Mouse (Mus musculus) embryonic facial prominence, embryonic 11.5 days (tissue): ENCODE results near the gene M6pr. TPM values are rescaled to one million over a fixed set of nuclear protein-coding genes. Genes with fewer than 3 reads are reported as not detected.

ENCODE experiments used
- ATAC-seq: fragments of 200-750 bp; cut with Nextera tagmentation; replicated peaks from 2 replicates; pipeline ENCODE4 v1.8.0; 2017; ENCODE audit warnings: low read depth; ENCODE audit not compliant: insufficient number of reproducible peaks, low FRiP score, low TSS enrichment
- DNase-seq: peaks from one replicate; pipeline ENCODE4 v3.0.0-alpha.2; 2015; ENCODE audit warnings: low spot score
- H3K27ac ChIP-seq: fragments of 300-500 bp; sonication (generic); replicated peaks from 2 replicates; pipeline ENCODE4 v1.5.1; 2014; ENCODE audit warnings: mild to moderate bottlenecking, low read depth, low read length, control low read depth
- H3K27me3 ChIP-seq: fragments of 300-500 bp; sonication (generic); 2 replicates; pipeline ENCODE4 v1.6.1; 2014; ENCODE audit warnings: mild to moderate bottlenecking, low read length, moderate library complexity, mixed read lengths; ENCODE audit not compliant: control insufficient read depth, insufficient read depth
- H3K36me3 ChIP-seq: fragments of 300-500 bp; sonication (generic); replicated peaks from 2 replicates; pipeline ENCODE4 v1.6.1; 2014; ENCODE audit warnings: low read depth, mild to moderate bottlenecking, low read length, moderate library complexity, mixed read lengths; ENCODE audit not compliant: control insufficient read depth, insufficient read depth
- H3K4me1 ChIP-seq: fragments of 300-500 bp; sonication (generic); 2 replicates; pipeline ENCODE4 v1.6.1; 2014; ENCODE audit warnings: low read length, mixed read lengths; ENCODE audit not compliant: control insufficient read depth, insufficient read depth
- H3K4me2 ChIP-seq: fragments of 300-500 bp; sonication (generic); 2 replicates; pipeline ENCODE4 v1.6.1; 2014; ENCODE audit warnings: low read depth, mild to moderate bottlenecking, control low read depth, low read length, moderate library complexity
- H3K4me3 ChIP-seq: fragments of 300-500 bp; sonication (generic); 2 replicates; pipeline ENCODE4 v1.5.1; 2014; ENCODE audit warnings: low read depth, low read length, control low read depth
- H3K9ac ChIP-seq: fragments of 300-500 bp; sonication (generic); replicated peaks from 2 replicates; pipeline ENCODE4 v1.6.1; 2014; ENCODE audit warnings: mild to moderate bottlenecking, control low read depth, low read length
- H3K9me3 ChIP-seq: fragments of 300-500 bp; sonication (generic); replicated peaks from 2 replicates; pipeline ENCODE4 v1.6.1; 2016; ENCODE audit warnings: mild to moderate bottlenecking, low read length, inconsistent platforms, mixed read lengths; ENCODE audit not compliant: control insufficient read depth
- whole genome bisulfite sequencing: fragments of 180-500 bp; shearing (Covaris S2); extraction: QIAGEN DNeasy Blood & Tissue Kit; methylation state at CpG from one replicate; pipeline ENCODE4 v1.1.7; 2014; 5-methylcytosine and 5-hydroxymethylcytosine counted together
- polyA plus RNA-seq: library from polyadenylated mRNA; unstranded; fragments of >200 nt; fragmentation: Nextera tagmentation; extraction: Ambion mirVana; gene quantifications from 2 replicates; pipeline ENCODE4 v1.2.1, GENCODE M21; 2014

Gene M6pr
- polyA plus RNA-seq, 1 experiment from 2014 or later = 85.0 TPM

DNA sequence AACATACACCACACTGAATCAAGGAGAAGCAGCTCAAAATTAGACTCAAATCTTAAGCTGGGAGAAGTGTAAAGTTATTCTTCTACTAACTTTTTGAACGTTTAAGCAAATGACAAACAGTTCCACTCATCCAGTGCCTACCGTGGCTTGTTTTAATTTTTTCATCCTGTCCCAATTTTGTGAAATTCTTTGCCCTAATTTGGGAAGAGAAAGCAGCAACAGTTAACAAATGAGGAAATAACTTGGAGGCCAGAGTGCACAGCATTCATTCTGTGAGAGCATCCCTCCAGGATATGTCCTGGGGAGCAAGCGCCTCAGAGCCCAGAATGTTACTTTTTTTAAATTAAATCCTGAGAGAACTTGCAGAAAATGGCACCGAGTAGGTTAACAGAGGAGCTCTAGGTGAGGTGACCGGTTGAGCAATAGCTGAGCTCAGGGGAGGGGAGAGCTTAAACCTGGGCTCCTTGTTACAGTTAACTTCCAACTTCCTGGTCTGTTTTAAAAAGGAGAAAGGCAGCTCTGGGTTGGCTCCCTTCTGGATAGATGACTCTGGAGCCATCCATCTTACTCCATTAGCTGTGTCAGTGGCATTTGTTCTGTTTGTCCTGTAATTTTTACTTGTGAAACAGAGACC lies 1.8 kb downstream of the M6pr start:
- no peak overlapping the region; the same call in 1 of the 2 replicates for H3K4me3 ChIP-seq
- no peaks in the 10 kb centered on the region for H3K9me3 ChIP-seq
- WGBS = 58% methylated on average over 5 of the region's 5 CpGs
- DNase-seq (no peak), ATAC-seq (no peak)
- H3K27ac ChIP-seq = no peak overlapping the region
- peak overlapping the region; percentile 59; the same call in 1 of the 2 replicates for H3K4me2 ChIP-seq
- peaks cover 3% of the 10 kb centered on the region; the same call in 1 of the 2 replicates for H3K36me3 ChIP-seq
- H3K4me1 ChIP-seq = peaks cover 2% of the 10 kb centered on the region; the same call in 1 of the 2 replicates
- H3K9ac ChIP-seq = peak overlapping the region; percentile 87; the same call in 1 of the 2 replicates
- H3K27me3 ChIP-seq = no peaks in the 10 kb centered on the region

GRCm38 (mm10) chr6:122318726-122319125 lies 10.2 kb downstream of the M6pr start:
- H3K9ac ChIP-seq = no peak overlapping the region
- peaks cover 4% of the 10 kb centered on the region; the same call in 1 of the 2 replicates for H3K36me3 ChIP-seq

DNA sequence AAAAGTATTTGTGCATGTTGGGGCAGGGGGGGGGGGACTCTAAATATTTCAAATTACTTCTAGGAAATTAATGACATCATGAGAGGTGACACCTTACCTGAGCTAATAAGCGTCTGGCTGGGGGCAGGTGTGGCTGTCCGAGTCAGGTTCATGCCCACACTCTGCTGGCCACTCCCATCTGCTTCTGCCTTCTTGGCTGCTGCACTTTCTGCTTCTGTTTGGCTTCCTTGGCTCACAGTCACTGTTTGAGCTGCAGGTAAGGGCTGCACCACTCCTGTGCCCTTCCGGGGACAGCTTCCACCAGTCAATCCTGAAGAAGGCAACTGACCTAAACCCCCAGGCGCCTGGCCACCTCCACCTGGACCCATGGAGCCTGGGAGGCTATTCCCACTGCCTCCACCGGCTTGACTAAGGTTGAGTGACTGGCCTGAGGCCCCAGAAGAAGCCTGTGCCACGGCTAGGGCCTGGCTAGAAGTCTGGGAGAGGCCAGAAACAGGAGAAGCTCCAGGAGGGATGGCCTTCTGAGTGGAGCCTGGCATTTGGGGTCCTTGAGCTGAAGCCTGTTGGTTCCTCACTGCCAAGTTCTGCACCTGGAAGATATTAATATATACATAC lies 16.9 kb downstream of the M6pr start:
- H3K4me3 ChIP-seq = no peak overlapping the region
- no peak overlapping the region for H3K4me2 ChIP-seq
- no peaks in the 10 kb centered on the region for H3K4me1 ChIP-seq
- H3K27me3 ChIP-seq = no peaks in the 10 kb centered on the region
- ATAC-seq = no peak
- no peak overlapping the region for H3K9ac ChIP-seq
- no peak for DNase-seq
- H3K27ac ChIP-seq = no peak overlapping the region
- H3K36me3 ChIP-seq = peaks cover 4% of the 10 kb centered on the region
- WGBS = 88% methylated on average over 6 of the region's 6 CpGs
- no peaks in the 10 kb centered on the region for H3K9me3 ChIP-seq

More at GRCm38 (mm10) chr6:122318726-122319125, 10.2 kb downstream of the M6pr start:
- DNase-seq = no peak
- H3K4me3 ChIP-seq = no peak overlapping the region
- no peak overlapping the region for H3K4me2 ChIP-seq
- H3K9me3 ChIP-seq = no peaks in the 10 kb centered on the region
- 100% methylated on average over 1 of the region's 1 CpGs for WGBS
- no peak for ATAC-seq
- no peaks in the 10 kb centered on the region for H3K4me1 ChIP-seq
- no peaks in the 10 kb centered on the region for H3K27me3 ChIP-seq
- H3K27ac ChIP-seq = no peak overlapping the region

DNA sequence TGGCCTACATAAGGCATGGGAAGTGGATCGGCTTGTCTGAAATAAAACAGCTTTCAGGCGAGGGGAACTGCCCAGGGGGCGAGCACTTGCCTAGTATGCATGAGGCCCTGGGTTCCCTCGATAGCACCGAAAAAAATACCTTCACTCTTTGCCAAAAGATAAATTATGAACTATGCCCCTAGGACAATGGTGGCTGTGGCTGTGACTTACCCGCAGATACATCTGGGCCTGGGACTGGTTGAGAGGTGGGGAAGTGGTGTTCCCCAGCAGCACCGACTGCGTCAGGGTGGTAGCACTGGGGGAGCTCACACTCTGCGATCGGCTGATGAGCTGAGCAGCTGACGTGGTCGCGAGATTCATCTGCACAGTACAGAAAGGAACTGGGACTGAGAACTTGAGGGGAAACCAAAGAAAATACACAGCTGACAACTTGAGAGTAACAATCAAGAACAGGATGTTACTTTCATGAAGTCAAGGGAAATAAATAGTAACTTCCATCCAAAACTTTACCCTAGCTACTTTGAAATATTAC lies 24.6 kb downstream of the M6pr start:
- no peaks in the 10 kb centered on the region for H3K9me3 ChIP-seq
- DNase-seq = no peak
- ATAC-seq = no peak
- no peaks in the 10 kb centered on the region for H3K4me1 ChIP-seq
- no peaks in the 10 kb centered on the region for H3K27me3 ChIP-seq
- H3K4me3 ChIP-seq = no peak overlapping the region
- H3K36me3 ChIP-seq = no peaks in the 10 kb centered on the region; the same call in none of the 2 replicates
- no peak overlapping the region for H3K27ac ChIP-seq
- 91% methylated on average over 13 of the region's 13 CpGs for WGBS
- H3K4me2 ChIP-seq = no peak overlapping the region
- H3K9ac ChIP-seq = no peak overlapping the region

DNA sequence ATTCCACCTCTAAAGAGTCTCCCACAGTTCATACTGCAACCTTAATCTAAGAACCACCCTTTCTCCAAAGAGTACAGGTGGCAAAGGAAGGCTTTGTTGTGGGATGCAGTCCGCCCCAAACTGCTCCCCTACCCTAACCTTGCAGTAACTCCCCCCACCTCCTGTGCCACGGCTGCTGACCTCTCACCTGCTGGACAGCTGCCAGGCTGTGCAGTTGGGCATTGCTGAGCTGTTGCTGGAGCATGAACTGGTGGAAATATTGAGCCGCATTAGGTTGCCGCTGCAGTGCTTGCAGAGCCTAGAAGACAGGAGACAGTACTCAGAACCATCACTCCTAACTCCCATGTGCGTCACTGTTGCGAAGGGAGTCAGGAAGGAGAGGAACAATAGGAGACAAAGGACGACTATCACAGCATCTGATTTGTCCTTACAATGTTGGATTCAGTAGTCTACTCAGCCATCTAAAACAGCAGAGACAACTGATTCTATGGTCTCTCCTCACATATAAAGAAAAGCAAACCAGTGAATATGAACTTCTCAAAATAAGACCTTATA lies 26.3 kb downstream of the M6pr start:
- DNase-seq (no peak), ATAC-seq (no peak)
- Histone ChIP-seq H3K4me2 (no peak overlapping the region), H3K9me3 (no peaks in the 10 kb centered on the region), H3K27ac (no peak overlapping the region), H3K4me3 (no peak overlapping the region), H3K36me3 (no peaks in the 10 kb centered on the region; the same call in 1 of the 2 replicates), H3K4me1 (no peaks in the 10 kb centered on the region), H3K9ac (no peak overlapping the region), H3K27me3 (no peaks in the 10 kb centered on the region)
- WGBS = 87% methylated on average over 7 of the region's 7 CpGs

DNA sequence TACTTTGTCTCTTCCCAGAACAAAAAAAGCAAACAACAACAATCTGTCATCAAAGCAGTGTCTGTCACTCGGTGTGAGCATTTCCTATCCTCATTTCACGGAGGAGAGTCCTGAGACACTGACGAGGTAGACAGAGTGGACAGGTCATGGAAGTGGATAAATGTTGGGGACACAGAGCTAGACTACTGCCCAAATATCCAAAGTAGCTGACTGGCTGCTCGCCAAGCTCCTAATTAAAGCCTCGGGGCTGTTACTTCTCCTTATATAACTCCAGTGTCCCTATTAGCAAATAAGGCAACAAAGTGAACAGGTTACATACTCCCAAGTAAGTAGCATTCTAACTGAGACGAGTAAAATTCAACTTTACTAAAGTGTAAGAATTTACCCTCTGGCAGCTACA lies 29.0 kb downstream of the M6pr start:
- no peak overlapping the region for H3K27ac ChIP-seq
- H3K4me1 ChIP-seq = no peaks in the 10 kb centered on the region
- H3K27me3 ChIP-seq = no peaks in the 10 kb centered on the region
- H3K9me3 ChIP-seq = no peaks in the 10 kb centered on the region
- no peaks in the 10 kb centered on the region; the same call in 1 of the 2 replicates for H3K36me3 ChIP-seq
- 55% methylated on average over 6 of the region's 6 CpGs for WGBS
- H3K9ac ChIP-seq = no peak overlapping the region
- no peak overlapping the region for H3K4me3 ChIP-seq
- no peak for DNase-seq
- no peak for ATAC-seq
- no peak overlapping the region for H3K4me2 ChIP-seq

DNA sequence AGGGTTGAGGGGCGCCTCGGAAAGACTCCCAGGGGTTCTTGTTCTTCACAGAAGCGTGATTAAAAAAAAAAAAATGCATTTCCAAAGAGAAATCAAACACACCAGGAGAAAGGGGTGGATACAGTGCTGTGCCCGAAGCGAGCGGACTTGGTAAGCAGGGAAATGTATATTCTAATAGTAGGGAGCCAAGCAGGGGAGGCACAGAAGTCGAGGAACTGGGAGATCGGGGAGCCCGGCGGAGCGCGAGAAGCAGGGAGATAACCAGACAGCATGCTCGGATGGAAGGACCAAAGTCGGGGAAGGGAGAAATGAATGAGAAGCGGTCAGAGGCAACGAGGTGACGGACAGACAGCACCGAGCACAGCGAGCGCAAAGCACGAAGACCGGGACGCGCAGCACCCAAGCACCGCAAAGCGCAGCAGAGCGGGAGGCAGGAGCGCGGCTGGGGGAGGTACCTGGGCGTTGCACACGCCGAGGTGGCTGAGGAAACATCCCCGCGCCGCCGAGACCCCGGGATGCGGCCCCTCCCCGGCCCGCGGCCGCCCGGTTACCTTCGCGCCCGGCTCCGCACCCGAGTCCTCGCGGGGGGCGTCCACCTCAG lies 30.6 kb downstream of the M6pr start:
- under 1% methylated on average over 41 of the region's 51 CpGs for WGBS
- H3K4me2 ChIP-seq = peak overlapping the region; percentile 59
- peak; percentile 65 for DNase-seq

More for the DNA sequence above, 30.6 kb downstream of the M6pr start:
- Histone ChIP-seq H3K27ac (peak overlapping the region; percentile 89), H3K4me3 (peak overlapping the region; percentile 43), H3K27me3 (no peaks in the 10 kb centered on the region), H3K36me3 (no peaks in the 10 kb centered on the region), H3K4me1 (no peaks in the 10 kb centered on the region), H3K9ac (peak overlapping the region; percentile 75), H3K9me3 (no peaks in the 10 kb centered on the region)
- ATAC-seq = peak; percentile 72
